Mouse (Mus musculus) urinary bladder, adult 2 months (tissue): ENCODE results near the gene Apoc1. TPM values are rescaled to one million over a fixed set of nuclear protein-coding genes. Genes with fewer than 3 reads are reported as not detected.

Experiments used
- DNase-seq: peaks from one replicate; pipeline ENCODE4 v3.0.0; 2022; ENCODE audit warnings: low spot score
- polyA plus RNA-seq: library from polyadenylated mRNA; depleted of rRNA; stranded (reverse); fragments of >200 nt; gene quantifications from 2 replicates; pipeline ENCODE4 v1.2.3, GENCODE M21; 2012; rRNA removed

The Apoc1 gene
- polyA plus RNA-seq = 54.0 and 72.3 TPM in 2 replicates

DNA sequence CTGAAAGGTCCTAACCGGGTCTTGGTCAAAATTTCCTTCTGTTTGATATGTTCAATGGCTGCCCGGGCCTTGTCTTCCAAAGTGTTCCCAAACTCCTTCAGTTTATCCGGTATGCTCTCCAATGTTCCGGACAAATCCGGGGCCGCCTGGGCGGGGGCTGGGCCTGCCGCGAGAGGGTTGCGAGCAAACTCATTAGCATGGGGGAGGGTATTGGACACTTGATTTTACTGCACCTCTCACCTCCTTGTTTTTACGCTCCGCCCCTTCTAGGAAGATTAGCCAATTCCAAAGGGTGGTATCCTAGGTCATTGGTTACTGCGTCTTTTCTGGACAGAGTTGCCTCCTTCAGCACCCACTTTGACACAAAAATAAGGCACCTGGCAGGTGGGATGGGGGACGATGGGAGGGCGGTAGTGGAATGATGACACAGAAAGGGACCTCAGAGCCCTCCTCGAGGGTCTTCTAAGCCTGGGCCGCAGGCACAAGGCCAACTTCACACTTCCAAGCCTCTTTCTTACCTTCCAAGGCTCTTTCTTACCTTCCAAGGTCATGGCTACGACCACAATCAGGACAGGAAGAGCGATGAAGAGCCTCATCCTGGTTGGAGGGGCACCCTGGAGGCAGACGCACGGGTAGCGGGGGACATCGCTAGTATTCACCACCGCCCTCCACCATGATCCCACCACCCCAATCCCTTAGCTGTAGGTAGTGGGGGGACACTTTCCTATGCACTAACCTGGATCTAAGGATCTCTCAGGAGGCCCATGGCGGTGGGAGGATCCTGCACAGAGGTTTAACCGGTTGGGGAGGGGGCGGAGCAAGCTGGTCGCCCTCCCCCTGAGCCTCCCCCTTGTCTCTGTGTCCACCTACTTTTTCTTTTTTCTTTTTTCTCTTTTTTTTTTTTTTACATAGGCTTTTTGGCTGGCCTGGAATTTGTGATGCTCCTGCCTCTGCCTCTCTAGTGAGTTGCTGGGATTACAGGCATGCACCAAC lies at the start of gene Apoc1:
Apoc1 (minus strand) TSS at position 788 of the 993 bp plus-strand sequence.
- DNase-seq = no peak

DNA sequence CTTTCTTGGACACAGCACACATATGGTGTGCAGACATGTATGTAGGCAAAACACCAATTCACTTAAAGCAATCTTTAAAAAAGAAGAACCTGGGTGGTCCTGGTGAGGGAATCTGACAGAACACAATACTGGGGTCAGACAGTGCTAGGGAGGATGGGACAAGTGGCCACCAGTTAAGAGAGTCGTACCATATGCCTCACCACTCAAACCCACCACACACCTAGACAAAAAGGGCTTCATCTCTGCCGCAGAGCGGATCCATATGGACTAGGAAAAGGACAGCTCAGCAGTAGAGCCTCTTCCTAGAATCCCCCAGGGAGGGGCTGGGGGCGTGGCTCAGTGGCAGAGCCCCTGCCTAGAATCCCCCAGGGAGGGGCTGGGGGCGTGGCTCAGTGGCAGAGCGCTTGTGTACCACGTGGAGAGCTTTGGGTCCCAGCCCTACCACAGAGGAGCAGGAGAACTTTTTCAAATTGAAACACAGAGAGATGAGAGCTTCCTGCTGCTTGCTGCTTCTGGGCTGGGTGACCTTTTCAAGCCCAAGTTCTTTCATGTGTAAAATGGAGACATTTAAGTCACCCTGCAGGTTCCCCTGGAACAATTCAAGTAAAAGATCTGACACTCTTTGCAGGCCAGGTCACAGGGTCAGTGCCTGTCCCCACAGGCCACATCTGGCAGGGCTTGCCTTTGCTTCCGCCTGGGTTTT lies 49.0 kb upstream of the Apoc1 start:
- DNase-seq = no peak

DNA sequence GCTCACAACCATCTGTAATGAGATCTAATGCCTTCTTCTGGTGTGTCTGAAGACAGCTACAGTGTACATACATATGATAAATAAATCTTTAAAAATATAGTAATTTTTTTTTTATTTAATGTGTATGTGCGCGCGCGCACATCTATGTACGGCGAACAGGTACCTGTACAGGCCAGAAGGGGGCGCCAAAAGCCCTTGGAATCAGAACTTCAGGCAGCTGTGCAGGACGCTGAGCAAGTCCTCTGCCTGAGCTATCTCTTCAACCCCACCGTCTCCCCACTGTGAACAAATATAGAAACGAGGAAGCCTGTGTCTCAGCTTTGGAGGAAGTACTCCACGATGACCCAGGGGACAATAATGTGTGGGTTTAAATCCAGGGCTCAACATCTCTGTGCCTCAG lies 47.8 kb upstream of the Apoc1 start:
- DNase-seq = no peak

DNA sequence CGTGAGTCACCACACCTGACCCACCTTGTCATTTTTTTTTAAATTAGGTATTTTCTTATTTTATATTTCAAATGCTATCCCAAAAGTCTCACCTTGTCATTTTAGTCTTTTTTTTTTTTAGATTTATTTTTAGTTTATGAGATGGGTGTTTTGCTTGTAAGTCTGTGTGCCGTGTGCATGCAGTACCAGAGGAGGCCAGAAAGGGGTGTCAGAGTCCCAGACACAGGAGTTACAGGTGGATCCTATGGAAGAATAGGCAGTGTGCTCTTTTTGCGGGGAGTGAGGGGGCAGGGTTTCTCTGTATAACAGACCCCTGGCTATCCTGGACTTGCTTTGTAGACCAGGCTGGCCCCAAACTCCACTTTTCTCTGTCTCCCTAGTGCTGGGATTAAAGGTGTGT lies 46.3 kb upstream of the Apoc1 start:
- no peak for DNase-seq

DNA sequence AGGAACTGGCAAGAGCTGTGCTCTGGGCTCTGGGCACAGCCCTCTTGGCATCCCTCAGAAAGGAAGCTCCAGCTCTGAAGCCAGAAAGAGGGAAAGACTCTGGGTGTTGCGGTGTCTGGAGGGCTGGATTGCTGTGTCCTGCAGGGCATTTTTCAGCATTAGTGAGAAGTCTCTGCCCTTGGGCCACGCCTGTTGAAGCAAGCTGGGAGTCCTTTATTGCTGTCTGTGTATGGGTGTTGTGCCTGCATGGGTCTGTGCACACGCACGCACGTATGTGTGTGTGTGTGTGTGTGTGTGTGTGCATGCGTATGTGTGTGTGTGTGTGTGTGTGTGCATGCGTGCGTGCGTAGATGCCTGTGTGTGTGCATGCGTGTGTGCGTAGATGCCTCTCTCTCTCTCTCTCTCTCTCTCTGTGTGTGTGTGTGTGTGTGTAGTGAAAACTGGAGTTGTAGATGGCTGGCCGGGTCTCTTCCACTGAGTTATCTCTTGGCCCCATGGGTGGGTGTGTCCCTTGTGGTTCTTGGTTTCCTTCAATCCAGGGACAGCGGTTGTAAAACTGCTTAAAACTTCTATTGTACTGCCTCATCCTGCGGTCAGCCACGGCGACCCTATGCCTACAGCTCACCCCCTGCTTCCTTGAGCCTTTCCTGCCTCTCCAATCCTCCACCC lies 44.1 kb upstream of the Apoc1 start:
- no peak for DNase-seq

DNA sequence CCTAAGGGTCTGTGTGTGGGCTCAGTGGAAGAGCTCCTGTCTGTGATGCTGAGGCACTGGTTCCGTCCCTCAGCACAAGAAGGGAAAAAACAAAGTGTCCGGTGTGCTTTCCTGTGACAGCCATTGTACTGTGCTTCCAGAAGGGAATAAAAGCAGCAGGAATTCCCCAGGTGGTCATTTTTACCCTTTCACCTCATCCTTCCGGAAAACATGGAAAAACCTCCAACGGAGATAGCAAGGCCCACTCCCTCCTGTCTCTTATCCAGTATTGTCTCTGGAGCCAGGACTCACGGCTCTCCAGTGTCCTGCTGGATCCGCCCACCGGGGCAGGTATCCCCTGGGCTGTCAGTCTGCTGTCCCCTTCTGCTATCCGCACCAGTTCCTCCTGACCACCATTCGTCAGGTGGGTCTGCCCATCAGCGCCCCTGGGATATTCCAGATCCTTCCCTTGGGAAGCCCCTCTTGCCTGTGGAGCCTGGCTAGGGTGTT lies 41.8 kb upstream of the Apoc1 start:
- no peak for DNase-seq

DNA sequence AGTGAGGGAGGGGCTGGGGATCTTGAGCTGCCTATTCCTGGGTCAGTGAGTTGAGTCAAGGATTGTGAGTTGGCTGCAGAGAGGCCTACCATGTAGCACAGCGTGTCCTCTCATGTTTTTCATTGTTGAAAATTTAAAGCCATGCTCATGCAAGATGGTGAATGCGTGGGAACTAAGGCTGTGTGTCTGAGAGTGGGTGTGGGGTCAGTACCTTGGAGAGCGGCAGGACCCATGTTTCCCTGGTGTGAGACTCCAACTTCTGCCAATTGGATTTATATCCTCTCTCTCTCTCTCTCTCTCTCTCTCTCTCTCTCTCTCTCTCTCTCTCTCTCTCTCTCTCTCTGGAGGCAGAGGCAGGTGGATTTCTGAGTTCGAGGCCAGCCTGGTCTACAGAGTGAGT lies 34.1 kb upstream of the Apoc1 start:
- DNase-seq = no peak

DNA sequence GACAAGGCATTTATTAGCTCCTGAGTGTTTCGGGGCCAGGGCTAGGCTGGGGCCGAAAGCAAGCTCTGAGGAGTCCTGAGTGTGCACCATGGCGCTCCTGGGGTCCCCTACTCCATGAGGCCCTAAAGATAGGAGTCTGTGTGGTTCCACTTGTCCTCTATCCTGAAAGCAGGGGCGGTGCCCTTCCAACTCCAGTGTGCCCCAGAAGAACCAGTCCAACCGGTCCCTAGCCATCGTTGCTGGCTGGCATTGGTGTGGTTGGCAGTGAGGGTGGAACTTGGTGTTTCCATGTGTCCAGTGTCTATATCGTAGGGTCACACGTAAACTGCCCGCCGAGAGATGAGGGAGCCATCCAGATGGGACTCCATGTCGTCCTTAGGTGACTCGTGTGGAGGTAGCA lies 31.7 kb upstream of the Apoc1 start:
- no peak for DNase-seq

DNA sequence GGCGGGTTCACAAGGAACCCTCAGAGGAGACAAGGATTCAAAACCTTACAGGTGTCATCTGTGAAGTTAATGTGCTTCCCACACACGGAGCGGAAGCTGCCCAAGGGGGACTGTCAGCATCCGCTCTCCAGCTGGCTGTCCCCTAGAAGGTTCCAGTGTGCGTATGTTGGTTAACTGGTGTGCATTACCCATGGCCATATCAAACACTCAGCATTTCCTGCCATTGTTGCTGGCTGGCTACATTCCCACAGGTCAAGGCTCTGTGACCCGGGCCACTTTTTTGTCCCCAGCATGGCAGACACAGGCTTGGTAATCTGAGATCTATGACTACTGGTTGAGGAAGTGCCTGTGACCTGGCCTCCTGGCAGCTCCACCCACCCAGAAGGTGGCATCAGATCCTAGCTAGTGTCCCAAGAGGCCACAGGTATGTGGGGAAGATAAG lies 30.3 kb upstream of the Apoc1 start:
- no peak for DNase-seq

DNA sequence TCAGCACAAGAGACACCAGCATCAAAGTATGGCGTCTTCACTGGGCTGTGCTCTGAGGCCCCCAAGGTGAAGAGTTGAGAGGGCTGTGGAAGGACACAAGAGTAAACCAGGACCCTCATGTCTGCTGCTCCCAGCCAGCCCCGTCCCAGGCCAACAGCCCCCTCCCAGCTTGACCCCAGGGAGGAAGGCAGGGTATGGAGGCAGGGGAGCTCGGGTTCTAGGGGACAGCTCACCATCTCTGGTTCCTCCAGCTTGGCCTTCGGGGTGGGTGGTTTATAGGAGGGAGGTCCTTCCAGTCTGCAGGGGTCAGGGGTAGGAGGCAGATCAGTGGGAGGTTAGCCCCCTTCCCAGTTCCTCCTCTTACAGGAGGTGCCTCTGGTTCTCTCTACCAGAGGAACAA lies 26.7 kb upstream of the Apoc1 start:
- DNase-seq = no peak

DNA sequence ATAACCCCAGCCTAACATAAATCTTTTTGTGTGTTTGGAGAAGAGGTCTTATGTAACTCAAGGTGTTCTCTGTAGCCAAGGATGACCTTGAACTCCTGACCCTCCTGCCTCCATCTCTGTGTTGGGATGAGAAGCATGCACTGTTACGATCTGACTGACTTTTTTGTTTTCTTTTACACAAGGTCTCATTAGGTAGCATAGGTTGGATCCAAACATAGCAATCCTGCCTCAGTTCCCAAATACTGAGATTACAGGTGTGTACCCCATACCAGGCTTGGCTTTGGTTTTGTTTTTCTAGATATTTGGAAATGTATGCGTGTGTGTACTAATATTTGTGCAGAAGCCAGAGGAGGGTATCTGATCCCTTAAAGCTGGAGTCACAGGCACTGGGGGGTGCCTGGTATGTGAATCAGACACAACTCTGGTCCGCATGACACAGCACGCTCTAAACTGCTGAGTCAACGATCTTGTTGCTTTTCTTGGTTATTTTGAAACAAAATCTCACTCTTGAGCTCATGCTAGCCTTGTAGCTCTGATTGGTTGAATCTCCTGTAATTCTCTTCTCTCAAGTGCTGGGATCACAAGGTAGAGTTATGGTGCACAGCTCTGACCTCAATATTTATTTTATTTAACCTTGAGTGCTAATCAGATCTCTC lies 26.0 kb upstream of the Apoc1 start:
- no peak for DNase-seq

DNA sequence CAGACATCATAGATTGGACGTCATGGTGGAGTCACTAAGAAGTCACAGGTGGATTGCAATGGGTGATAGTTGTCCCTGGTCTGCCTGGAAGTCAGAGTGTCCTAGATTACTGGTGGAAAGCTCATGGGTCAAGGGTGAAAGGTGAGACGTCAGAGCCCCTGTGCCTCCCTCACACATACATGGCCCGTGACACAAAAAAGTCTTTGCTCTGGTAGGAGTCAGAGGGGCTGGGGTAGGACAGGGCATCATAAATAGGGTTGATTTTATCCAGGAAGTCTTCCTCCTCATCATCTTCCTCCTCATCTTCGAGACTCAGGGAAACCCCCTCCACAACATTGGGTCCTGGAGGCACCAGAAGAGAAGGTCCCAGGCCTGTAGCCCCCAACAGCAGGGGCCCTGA lies 24.9 kb upstream of the Apoc1 start:
- no peak for DNase-seq

DNA sequence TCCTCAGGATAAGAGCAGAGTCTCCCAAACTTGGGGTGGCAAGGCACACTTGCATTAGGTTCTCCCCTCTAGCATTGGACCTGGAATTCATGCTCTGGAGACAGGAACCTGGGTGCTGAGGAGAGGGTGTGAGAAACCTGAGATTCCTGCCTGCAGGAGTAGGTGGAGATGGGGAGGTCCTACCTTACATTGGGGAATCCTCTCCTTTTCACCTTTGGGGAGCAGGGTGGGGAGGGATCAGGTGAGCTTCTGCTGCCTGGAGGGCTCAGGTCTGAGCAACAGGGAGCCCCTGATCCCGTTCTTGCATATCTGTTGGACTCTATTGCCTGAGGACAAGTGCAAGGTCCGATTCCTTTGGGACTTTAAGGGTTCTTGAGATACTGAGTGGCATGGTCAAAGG lies 24.4 kb upstream of the Apoc1 start:
- DNase-seq = no peak

DNA sequence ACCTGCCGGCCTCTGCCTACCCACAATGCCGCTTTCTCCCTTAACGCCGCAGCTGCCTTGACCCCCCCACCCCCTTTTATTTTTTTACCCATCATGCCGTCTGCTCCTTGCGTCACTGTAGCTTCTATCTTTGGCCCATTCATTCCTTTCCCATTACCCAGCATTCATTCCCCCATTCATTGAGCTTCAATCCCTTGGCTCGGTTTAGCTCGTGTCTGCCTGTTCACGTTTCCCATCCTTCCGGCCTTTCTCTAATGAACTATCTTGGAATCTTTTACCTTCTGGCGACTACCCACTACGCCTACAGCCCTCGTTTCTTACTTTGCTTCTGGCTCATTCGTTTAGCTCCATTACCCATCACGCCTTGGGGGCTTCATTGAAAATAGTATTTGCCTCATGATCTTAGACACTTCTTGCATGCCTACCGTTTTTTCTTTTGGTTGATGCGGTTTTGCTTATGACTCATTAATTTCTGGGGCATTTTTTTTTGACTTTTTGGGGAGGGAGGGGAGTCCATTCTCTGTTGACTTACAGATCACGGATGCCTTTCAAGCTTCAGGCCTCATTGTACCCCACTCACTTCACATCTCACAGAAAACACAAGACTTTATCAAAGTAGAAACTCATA lies 23.7 kb upstream of the Apoc1 start:
- DNase-seq = no peak

DNA sequence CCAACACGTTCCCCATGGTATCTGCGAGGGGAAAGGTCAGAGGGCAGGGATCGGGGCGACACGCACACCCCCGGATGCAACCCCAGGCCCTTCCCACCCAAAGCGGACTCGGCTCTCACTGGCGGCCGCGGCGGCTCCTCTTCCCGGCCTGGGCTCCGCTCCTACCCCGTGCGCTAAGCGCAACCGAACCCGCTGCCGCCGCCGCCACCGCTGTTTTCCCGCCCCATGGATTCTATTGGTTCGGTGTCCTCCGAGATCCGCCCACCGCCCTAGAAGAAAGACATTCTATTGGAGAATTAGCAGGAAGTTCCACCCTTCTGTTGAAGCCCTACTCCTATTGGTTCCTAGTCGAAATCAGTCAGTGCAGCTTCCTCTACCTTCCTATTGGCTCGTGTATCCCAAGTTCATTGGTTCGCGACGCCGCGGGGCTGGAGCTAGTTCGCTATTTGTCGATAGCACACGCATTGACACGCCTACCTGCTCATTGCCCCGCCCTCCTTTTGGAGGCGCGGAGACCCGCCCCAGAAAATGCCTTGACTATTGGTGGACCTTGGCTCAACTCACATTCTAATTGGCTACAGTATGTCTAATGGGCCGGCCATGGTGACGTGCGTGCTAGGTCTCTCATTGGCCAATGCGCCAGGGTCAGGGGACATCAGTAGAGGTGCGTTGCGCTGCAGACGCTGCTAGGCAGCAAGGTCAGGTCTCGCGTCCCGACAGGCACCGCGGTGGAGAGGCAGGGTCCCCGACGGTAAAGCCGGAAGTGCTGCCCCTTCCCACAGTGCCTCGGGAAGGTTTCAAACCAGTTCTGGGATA lies 23.0 kb upstream of the Apoc1 start, which contains the start of gene Tomm40:
Tomm40 (minus strand) TSS at position 200 of the 816 bp plus-strand sequence.
- DNase-seq = peak; percentile 86

DNA sequence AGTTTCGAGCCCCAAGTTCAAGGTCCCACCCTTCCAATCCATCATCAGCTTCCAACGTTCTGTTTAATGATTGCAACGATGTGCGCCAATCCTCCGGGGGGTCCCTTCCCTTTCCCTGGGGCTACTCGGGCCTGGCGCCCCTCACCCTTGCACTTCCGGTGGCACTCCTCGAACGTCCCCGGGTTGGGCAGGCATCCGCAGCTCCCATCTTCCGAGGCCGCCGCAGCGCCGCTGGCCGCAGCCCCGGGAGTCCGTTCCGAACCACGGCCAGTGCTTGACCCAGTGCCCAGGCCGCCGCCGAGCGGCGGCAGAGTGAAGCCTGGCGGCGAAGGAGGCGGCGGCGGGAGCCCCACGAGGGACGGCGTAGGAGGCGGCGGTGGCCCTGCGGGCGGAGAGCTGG lies 22.4 kb upstream of the Apoc1 start:
- DNase-seq = no peak

DNA sequence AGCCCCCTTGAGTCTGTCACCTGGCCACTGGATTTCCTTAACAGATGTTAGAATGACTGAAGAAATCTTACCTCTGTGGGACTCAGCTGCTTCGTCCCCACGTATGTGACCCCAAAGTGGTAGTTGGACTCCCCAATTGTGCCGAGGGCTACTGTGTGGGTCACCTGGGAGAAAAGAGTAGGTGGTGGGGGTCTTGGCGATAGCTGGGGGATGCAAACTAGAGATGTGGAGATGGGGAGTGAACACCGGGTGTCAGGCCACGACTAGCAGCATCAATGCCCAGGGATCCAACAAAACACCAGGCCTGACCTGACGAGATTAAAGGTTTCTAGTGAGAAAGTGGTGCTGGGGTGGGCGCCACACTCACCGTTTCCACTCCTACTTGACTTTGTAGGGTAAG lies 21.1 kb upstream of the Apoc1 start:
- DNase-seq = no peak

DNA sequence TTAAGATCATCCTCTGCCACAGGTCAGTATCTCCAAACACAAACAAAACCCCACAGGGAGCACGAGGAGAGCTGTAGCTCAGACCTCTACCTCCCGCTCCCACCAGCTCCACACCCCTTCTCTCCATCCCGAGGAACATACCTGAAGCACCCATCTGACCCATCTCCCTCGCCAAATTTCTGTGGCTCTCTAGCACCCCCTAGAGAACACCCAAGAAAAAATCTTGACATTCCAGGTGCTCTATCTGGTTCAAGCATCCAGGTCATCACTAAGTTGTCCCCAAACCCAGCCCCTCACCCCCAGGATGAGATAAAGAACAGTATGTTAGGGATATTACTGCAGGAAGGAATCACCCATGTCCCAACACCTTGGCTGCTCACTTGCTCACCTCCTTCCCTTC lies 20.7 kb upstream of the Apoc1 start:
- no peak for DNase-seq

DNA sequence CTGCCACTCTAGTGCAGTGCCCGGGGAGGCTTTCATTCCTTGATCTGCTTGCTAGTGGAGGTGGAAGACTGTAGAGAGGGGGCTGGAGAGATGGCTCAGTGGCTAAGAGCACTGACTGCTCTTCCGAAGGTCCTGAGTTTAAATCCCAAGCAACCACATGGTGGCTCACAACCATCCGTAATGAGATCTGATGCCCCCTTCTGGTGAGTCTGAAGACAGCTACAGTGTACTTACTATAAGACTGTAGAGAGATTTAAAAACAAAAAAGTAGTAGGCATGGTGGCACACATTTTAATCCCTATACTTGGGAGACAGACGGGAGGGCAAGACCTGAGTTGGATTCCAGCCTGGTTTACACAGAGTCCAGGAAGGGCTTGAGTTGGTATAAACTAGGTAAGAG lies 20.0 kb upstream of the Apoc1 start:
- no peak for DNase-seq

DNA sequence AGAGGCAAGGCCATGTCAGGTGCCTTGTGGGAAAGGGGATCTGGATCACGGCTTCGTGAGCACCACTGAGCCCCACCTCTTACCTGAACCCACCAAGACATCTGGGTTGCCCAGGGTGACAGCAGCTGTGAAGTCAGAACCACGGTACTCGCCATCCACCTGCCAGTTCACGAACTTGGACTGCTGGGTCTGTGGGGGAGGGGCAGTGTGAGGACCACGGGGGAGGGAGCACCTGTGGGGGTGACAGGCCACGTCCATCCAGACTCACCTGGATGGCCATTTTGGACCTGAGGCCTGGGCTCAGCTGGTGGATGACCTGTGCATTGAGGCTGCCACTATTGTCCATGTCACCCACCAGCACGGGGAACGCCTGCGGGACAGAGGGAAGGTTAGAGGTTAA lies 18.2 kb upstream of the Apoc1 start:
- no peak for DNase-seq
